Mouse (Mus musculus) CD4-positive naive resting alpha-beta T cell, adult 57 days (primary cell): ENCODE measurements around the gene Dicer1. TPM values are rescaled to one million over a fixed set of nuclear protein-coding genes. Genes with fewer than 3 reads are reported as not detected.

Experiments
- total RNA-seq: library from RNA; stranded (reverse); gene quantifications from one replicate; pipeline ENCODE4 v1.2.4, GENCODE M21; 2023

The Dicer1 gene
- 106 TPM for total RNA-seq

GRCm38 (mm10) chr12:104751814-104752765 is at the start of gene Dicer1:
Gene Dicer1, minus strand, starts transcription at chr12:104751952.

Other genes with a start within 250 kb of the Dicer1 start
- gene Clmn, start 113.1 kb upstream of the Dicer1 start, total RNA-seq, result 0.12 TPM